Mouse (Mus musculus) G1E-ER4 (cell line): ENCODE measurements at regions not wholly inside any gene's neighbourhood (a gene's known extent, or its start where the extent isn't known, plus 50 kb on each side); places are given as distances from the start of the nearest gene placed in this dataset.

ENCODE experiments used
- GATA1 ChIP-seq: IDR thresholded peaks from one replicate; pipeline ENCODE4 v1.8.0; 2012; ENCODE audit warnings: low read length, inconsistent platforms

DNA sequence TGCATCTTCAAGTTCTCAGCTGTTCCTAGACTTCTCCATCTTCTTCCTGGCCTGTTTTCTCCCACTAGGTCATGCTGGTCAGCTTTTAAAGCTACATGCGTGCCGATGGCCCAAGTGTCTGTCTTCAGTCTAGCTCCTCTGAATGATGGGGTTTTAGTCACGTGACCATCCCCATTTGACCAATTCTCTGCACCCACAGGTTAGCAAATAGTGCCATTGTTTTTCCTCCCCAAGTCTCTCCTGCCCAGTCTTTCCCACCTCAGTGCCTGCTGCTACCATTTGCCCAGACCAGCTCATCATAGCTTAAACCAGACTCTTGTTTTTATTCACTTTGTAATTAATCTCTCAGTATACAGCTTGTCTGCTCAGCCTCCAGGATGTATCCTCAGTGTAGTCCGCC is 62.3 kb downstream of the Zfp706 start:
- no peak for TF ChIP-seq GATA1

DNA sequence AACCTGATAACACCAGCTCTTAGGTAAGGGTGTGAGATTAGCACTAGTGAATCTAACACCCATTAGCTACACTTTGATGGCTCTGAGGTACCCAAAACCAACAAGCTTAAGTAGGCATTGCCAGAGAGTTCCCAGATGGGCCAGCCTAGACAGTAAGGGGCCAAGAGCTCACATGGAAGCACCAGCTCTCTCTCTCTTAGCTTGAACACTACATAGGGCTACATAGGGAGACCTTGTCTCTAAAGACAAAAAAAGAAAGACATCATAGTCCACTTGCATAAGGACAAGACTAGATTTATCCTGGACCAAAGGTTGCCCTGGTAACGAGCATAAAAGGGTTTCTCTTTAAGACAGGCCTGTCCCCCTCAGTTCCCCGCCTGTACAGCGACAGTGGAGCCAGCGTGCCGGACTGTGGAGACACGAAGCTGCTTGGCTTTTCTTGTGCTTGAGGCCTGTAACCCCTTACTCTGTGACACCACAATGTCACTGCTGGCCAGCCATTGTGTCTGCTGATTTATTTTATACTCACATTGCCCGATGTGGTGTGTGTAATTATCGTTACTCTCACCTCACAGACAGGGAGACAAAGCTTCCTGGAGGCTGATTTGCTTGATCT is 62.9 kb downstream of the Zfp706 start:
- no peak for TF ChIP-seq GATA1

DNA sequence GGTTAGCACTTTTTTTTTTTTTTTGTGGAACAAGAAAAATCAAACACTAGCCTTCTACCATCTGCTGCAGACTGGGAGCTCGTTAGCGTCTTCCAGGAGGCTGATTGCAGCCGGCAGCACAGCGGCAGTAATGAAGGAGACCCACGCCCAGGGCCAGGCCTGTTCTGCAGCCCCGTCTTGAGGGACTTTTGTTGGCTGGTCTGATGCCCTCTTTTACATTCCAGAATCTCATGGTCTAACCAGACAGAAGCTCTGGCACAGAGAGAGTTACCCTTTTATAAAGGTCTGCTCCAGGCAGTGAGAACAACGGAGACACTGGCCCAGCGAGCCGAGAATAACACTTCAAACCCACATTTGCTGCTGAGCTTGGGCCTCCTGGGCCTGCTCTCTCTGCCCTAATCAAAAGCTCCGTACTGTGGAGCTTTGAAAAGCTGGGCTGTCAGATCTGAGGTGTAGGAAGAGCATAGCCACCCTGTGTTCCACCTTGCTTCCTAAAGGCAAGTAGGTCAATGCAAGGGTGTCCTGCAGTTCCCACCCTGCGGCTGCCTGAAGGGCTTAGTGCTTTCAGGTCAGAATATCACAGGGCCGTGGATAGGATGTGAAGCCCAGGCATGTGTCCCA is 64.0 kb downstream of the Zfp706 start:
- no peak for TF ChIP-seq GATA1

DNA sequence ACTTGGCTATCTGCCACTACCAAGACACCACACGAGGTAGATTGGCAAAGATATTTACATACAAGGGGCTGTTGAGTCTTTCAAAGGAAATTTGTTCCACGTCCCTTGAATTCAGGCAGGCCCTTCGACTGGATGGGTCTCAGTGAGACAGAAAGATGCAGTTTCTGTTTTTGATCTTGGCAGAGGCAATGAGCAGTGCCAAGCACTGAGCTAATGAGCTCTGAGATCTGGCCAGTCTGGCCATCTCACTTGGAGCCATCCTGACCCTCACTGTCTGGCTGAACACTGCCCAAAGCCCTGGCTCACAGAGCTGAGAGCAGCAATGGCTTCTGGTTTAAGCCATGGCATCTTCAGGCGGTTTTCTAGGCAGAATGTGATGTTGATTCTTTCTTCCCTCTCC is 65.3 kb downstream of the Zfp706 start:
- TF ChIP-seq GATA1, result no peak

DNA sequence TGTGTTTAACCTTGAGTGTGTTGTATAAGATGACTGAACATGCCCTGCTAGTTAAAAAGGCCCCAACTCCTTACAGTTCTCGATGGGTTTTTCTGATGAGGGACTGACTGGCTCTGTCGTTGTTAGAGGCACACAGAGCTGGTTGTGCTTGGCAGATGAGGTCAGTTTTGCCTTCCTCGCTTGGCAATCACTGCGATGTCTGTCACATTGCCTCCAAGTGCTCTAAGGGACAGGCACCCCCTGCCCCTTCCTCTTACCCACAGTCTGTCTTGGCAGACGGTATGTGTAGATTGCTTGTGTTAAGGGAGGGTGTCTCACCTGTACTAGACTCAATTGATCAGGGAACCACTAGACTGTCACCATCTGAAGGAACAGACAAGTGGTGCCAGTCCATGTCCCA is 65.8 kb downstream of the Zfp706 start:
- no peak for TF ChIP-seq GATA1

DNA sequence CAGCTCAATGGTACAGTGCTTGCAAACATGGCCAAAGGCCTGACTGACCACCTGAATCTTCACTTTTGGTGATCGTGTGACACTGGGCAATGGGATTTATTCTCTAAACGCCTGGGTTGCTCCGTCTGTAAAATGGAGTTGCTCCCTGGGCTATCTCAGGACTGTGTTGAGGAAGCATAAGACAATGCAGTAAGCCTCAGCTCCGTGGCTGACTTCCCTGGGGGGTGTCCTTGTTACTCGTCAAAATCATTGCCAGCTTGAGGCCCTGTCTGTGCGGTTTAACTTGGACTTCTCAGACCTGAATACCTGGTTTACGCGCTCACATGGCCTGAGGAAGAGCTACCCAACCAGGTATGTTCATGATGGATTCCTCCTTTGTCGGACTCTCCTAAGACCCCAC is 68.0 kb downstream of the Zfp706 start:
- no peak for TF ChIP-seq GATA1

DNA sequence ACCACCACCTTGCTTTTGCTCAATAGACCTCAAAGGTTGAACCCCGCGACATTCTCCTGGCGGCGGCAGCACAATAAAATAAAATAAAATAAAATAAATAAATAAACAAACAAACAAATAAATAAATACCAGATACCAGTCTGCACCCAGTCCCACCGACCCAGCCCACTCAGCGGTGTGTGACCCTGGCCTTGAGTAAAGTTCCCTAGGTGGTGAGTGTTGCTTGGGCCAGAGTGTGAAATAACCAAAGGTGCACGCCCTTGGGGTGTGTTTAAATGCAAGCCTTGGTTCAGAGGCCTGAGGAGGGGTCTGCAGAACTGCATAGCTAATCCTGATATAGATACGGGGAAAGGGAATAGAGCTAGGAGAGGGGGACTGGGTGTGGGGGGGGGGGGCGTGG is 68.4 kb downstream of the Zfp706 start:
- TF ChIP-seq GATA1, result no peak

DNA sequence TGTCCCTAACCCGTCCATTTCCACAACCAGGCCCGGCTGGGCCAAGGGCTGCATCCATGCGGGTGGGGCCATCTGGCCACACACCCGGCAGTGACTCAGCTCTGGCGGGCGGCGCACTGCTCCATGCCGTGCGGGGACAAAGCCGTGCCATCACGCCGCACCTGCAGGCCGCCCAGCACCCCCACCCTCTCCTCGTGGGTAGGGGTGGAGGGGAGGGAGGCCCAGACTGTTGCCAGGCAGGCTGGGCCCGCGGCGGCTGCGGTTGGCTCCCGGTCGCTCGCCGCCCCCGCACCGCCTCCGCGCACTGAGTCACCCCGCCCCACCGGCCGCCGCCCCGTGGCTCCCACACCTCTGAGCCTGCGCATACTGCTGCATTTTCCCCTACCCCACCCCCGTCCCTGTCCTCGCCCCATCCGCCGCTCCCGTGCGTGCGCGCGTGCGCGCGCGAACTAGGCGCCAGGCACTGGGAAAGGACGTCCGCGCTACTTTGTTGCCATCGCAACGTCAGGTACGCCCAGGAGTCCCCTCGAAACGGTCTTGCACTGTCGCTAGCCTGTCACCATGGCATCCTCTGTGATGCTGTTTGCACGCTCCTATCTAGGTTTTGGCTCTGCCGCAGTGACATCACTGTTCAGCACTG is 68.9 kb downstream of the Zfp706 start:
- TF ChIP-seq GATA1, result no peak

DNA sequence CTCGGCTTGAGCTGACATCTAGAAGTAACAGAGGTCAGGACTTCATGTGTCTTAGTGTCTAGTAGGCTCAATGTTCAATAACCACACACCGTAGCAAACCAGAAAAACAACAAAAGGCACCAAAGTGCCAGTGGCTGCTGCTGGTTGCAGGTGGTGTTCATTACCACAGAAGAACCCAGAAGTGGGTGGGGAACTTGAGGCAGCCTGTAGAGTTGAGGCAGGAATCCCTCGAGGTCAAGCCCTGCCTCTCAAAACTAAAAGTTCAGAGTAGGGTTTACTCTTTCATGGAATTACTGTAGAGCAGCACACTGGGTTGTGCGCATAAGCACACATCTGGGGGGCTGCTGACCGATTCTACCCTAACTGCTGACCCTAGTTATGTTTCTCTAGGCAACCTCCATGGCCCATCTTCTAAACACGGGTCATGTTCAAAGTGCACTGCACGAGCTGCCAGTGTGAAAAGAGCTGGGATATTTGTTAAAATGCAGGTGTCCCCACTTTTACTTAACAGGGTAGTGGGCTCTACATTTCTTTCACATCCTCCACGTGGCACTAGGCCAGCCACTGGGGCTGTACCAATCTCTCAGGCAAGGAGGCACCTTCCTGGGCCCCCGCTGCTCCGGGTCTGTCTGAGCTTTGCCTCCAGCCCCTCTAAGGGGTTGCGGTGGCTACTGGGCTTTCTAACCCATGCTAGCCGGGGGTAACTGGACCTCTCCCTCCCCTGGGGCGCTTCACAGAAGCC is 69.6 kb downstream of the Zfp706 start:
- no peak for TF ChIP-seq GATA1

DNA sequence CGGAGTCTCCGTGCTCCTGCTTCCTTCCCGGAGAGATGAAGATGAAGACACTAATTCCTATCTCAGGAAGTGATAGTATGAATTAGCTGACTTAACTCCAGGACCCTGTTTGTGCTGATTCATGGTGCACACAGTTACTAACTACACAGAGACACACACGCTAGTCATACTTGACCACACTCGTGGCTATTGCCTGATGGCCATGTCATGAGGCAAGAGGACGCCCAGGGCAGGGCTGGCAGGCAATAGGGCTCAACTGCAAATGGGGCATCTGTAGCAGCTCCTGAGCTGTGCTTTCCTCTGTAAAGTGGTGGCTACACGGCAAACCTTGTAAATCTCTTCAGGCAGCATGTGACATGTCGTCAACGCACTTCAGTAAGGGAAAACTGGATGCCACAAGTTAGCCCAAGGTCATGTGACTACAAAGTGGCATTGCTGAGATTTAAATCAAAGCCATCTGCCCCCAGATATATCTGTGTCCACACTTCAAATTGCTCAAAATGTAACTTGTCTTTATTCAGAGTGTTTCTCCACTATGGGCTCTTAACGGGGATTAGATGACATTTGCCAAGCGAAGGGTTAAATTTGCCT is 70.4 kb downstream of the Zfp706 start:
- TF ChIP-seq GATA1, result no peak

DNA sequence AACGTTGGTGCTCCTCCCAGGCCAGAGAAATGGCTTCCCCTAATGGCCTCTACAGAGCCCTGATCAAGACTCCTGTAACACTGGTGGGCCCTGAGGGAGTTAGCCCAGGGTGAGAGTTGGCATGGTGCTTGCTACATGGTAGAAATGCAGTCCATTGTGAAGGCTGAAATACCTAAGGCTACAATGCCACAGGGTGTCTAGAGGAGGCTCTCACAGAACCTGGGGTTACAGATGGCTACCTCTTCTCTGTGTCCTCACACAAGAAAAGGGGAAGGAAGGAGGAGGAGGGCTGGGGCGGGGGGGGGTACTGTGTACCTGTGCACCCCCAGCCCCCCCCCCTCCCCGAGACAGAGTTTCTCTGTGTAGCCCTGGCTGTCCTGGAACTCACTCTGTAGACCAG is 72.8 kb downstream of the Zfp706 start:
- no peak for TF ChIP-seq GATA1

DNA sequence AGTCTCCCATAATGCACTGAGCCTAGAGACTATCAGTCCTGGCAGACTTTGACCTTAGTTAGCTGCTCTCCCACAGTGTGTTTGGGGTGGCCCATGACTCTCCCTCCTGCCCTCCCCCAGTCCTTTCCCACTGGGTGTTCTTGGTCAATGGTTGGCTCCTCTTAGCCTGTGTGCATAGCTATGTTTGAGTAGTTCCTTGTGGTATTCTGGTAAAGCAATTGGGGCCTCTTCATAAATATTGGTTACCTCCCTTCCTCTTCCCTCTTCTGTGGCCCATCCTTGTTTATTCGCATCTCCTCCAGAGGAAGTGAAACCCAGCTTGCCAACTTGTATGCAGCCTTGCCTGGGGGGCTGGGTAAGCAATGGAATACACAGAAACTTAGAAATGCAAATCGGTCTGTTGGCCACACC is 74.0 kb downstream of the Zfp706 start:
- no peak for TF ChIP-seq GATA1

DNA sequence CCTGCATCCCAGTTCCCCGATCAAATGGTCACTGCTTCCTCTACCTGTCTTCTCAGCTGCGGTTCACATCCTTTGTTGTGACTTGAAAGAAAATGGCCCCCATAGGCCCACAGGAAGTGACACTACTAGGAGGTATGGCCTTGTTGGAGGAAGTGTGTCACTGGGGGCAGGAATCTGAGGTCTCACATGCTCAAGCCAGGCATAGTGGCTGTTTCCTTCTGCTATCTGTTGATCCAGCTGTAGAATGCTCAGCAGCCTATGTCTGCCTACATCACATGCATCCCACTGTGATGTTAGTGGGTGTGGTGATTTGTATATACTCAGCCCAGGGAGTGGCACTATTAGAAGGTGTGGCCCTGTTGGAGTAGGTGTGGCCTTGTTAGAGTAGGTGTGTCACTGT is 76.1 kb downstream of the Zfp706 start:
- TF ChIP-seq GATA1, result no peak

DNA sequence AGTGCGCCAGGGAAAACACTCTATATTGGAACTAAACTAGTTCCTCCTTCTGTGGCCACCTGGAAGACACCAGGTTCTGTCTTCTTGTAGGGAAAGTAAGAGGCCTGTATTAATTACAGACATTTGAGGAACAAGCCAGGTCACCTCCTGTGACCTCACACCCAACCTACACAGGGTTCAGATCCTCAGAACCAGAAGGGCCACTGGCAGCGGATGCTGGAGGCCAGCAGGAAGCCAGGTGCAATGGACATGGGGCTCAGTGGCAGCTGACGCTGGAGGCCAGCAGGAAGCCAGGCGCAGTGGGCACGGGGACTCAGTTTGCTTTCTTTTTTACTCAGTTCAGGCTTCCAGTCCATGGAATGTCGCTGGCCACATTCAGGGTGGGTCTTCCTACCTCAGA is 77.1 kb downstream of the Zfp706 start:
- TF ChIP-seq GATA1, result no peak

DNA sequence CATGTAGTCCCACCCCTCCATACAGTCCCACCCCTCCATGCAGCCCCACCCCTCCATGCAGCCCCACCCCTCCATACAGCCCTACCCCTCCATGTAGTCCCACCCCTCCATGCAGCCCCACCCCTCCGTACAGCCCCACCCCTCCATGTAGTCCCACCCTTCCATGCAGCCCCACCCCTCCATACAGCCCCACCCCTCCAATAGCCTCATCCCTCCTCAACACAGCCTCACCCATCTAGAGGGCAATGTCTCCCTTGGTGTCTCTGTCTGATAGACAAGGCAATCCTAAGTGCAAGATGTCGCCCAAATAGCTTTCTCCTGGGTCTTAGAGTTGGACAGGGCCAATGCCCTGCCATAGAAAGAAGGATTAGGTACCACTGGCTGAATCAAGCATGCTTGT is 77.8 kb downstream of the Zfp706 start:
- no peak for TF ChIP-seq GATA1

DNA sequence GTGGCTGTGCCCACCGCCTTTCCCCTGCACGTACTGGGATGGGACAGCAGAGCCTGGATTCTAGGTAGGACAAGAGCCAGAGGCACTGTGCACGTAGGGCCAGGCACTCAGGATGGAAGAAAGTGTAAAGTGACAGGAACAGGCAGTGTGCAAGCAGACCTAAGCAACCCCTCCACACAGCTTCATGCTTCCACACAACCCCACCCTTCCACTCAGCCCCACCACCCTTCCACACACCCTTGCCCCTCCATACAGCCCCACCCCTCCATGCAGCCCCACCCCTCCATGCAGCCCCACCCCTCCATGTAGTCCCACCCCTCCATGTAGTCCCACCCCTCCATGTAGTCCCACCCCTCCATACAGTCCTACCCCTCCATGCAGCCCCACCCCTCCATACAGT is 78.5 kb downstream of the Zfp706 start:
- no peak for TF ChIP-seq GATA1
